Mouse (Mus musculus) CH12.LX (cell line): ENCODE measurements around the gene Jmjd8. TPM values are rescaled to one million over a fixed set of nuclear protein-coding genes. Genes with fewer than 3 reads are reported as not detected.

ENCODE experiments used
- DNase-seq: peaks from one replicate; pipeline ENCODE4 v3.0.0-alpha.2; 2013; ENCODE audit errors: extremely low read depth
- H3K27ac ChIP-seq: 2 replicates; pipeline ENCODE4 v1.5.1; 2012; ENCODE audit warnings: low read depth, mild to moderate bottlenecking, control low read depth, moderate library complexity; ENCODE audit not compliant: insufficient read depth
- H3K27me3 ChIP-seq: replicated peaks from 2 replicates; pipeline ENCODE3; 2012; ENCODE audit warnings: inconsistent platforms
- H3K36me3 ChIP-seq, 2 experiments: replicated peaks in 1 of 2; 2 replicates each; pipeline versions ENCODE3 to v1.6.1; 2012; ENCODE audit warnings: inconsistent platforms in 1 of 2, low read length in 1 of 2, mild to moderate bottlenecking in 1 of 2, mixed read lengths in 1 of 2, moderate library complexity in 1 of 2; ENCODE audit not compliant: control insufficient read depth in 1 of 2, insufficient read depth in 1 of 2
- H3K4me1 ChIP-seq, 2 experiments: 2 replicates each; pipeline ENCODE4 v1.6.1; 2012; ENCODE audit warnings: inconsistent platforms in 1 of 2, moderate library complexity in 1 of 2; ENCODE audit not compliant: insufficient read depth in 2 of 2, control insufficient read depth in 1 of 2
- H3K4me2 ChIP-seq: 2 replicates; pipeline ENCODE4 v1.6.1; 2012; ENCODE audit warnings: low read depth, mild to moderate bottlenecking, control low read depth; ENCODE audit not compliant: poor library complexity, insufficient read depth, severe bottlenecking
- H3K4me3 ChIP-seq, 3 experiments: fragments of 150-350 bp in 1 of 3; sonication (generic) in 1 of 3; replicated peaks in 1 of 3; 2 replicates each; pipeline versions ENCODE3 to v1.5.1; 2011 to 2012; ENCODE audit warnings: low read depth in 2 of 3, low read length in 2 of 3, mild to moderate bottlenecking in 2 of 3, moderate library complexity in 2 of 3, control low read depth in 1 of 3, improper control_type of control experiment in 1 of 3, inconsistent platforms in 1 of 3, mixed read lengths in 1 of 3; ENCODE audit not compliant: poor library complexity in 1 of 3
- H3K79me2 ChIP-seq: replicated peaks from 2 replicates; pipeline ENCODE4 v1.6.1; 2012; ENCODE audit warnings: mild to moderate bottlenecking, moderate library complexity; ENCODE audit not compliant: control insufficient read depth, poor library complexity, insufficient read depth, severe bottlenecking; ENCODE audit errors: extremely low read depth
- H3K9ac ChIP-seq: 2 replicates; pipeline ENCODE4 v1.6.1; 2012; ENCODE audit warnings: low read depth, mild to moderate bottlenecking, control low read depth, moderate library complexity; ENCODE audit not compliant: insufficient read depth
- H3K9me3 ChIP-seq: replicated peaks from 2 replicates; pipeline ENCODE3; 2012; ENCODE audit warnings: low read length, inconsistent platforms, mixed read lengths
- CHD1 ChIP-seq: IDR thresholded peaks from 2 replicates; pipeline ENCODE4 v1.6.1; 2012; ENCODE audit warnings: low read depth, low read length, improper control_type of control experiment, inconsistent platforms
- CTCF ChIP-seq, 2 experiments: IDR thresholded peaks in 1 of 2; conservative IDR thresholded peaks in 1 of 2; 2 replicates each; pipeline ENCODE4 v1.5.1; 2011 to 2012; ENCODE audit warnings: low read depth in 2 of 2, low read length in 2 of 2, improper control_type of control experiment in 1 of 2, inconsistent platforms in 1 of 2, mild to moderate bottlenecking in 1 of 2, moderate library complexity in 1 of 2
- E2F4 ChIP-seq: IDR thresholded peaks from 2 replicates; pipeline ENCODE4 v1.6.1; 2011; ENCODE audit warnings: low read depth, low read length, improper control_type of control experiment; ENCODE audit not compliant: insufficient replicate concordance
- ELF1 ChIP-seq: IDR thresholded peaks from 2 replicates; pipeline ENCODE4 v1.6.1; 2014; ENCODE audit warnings: low read depth, mild to moderate bottlenecking, inconsistent platforms, low read length, improper control_type of control experiment
- GABPA ChIP-seq: IDR thresholded peaks from 2 replicates; pipeline ENCODE4 v1.6.1; 2012; ENCODE audit warnings: low read depth, low read length, improper control_type of control experiment, inconsistent platforms; ENCODE audit not compliant: insufficient replicate concordance
- IRF4 ChIP-seq: IDR thresholded peaks from 2 replicates; pipeline ENCODE4 v1.6.1; 2014; ENCODE audit warnings: low read depth, mild to moderate bottlenecking, inconsistent platforms, low read length, improper control_type of control experiment
- MAZ ChIP-seq: IDR thresholded peaks from 2 replicates; pipeline ENCODE4 v1.6.1; 2012; ENCODE audit warnings: low read depth, mild to moderate bottlenecking, inconsistent platforms, low read length, improper control_type of control experiment, moderate library complexity
- MXI1 ChIP-seq: IDR thresholded peaks from 2 replicates; pipeline ENCODE4 v1.6.1; 2011; ENCODE audit warnings: mild to moderate bottlenecking, low read depth, low read length, improper control_type of control experiment
- NELFE ChIP-seq: IDR thresholded peaks from 2 replicates; pipeline ENCODE4 v1.6.1; 2011; ENCODE audit warnings: low read depth, low read length, improper control_type of control experiment
- NRF1 ChIP-seq: IDR thresholded peaks from 2 replicates; pipeline ENCODE4 v1.6.1; 2014; ENCODE audit warnings: low read depth, mild to moderate bottlenecking, inconsistent platforms, low read length, improper control_type of control experiment, moderate library complexity
- POLR2A ChIP-seq: IDR thresholded peaks from 2 replicates; pipeline ENCODE4 v1.6.1; 2011; ENCODE audit warnings: low read depth, mild to moderate bottlenecking, improper control_type of control experiment, low read length
- RAD21 ChIP-seq: IDR thresholded peaks from 2 replicates; pipeline ENCODE4 v1.6.1; 2011; ENCODE audit warnings: low read depth, mild to moderate bottlenecking, low read length, improper control_type of control experiment, moderate library complexity
- USF1 ChIP-seq: IDR thresholded peaks from 2 replicates; pipeline ENCODE4 v1.6.1; 2014; ENCODE audit warnings: low read depth, mild to moderate bottlenecking, inconsistent platforms, low read length, improper control_type of control experiment
- USF2 ChIP-seq: conservative IDR thresholded peaks from 2 replicates; pipeline ENCODE4 v1.6.1; 2011; ENCODE audit warnings: low read depth, low read length, improper control_type of control experiment
- ZNF384 ChIP-seq: IDR thresholded peaks from 2 replicates; pipeline ENCODE4 v1.6.1; 2012; ENCODE audit warnings: low read depth, low read length, improper control_type of control experiment, inconsistent platforms
- dilution Hi-C: fragments of 300-500 bp; cut with MboI; formaldehyde crosslinking; loops from 2 replicates; pipeline ENCODE4 v1.14.3; 2020; ENCODE audit warnings: low sequenced_read_pairs; ENCODE audit not compliant: extremely low pct_unique_long_range_greater_than_20kb, extremely low pct_ligation_motif_present
- in situ Hi-C: fragments of 300-500 bp; cut with MboI; formaldehyde crosslinking; loops from 3 replicates; pipeline ENCODE4 v1.14.3; 2019; ENCODE audit warnings: low sequenced_read_pairs, low pct_ligation_motif_present, low pct_unique_long_range_greater_than_20kb, mixed read lengths
- polyA plus RNA-seq: library from polyadenylated mRNA; unstranded; fragments of >175 nt; gene quantifications from 2 replicates; pipeline ENCODE4 v1.2.1, GENCODE M21; 2012; ENCODE audit warnings: low read depth; ENCODE audit not compliant: insufficient read length
- total RNA-seq, 2 experiments: library from RNA; depleted of rRNA; stranded (reverse); fragments of 300-350 nt in 1 of 2; fragments of >200 nt in 1 of 2; gene quantifications; 2 replicates each; pipeline ENCODE4 v1.2.3; 2012 to 2014

The Jmjd8 gene
- total and polyA plus RNA-seq, 3 experiments, result 4.8 to 8.3 (median 7.7) TPM

DNA sequence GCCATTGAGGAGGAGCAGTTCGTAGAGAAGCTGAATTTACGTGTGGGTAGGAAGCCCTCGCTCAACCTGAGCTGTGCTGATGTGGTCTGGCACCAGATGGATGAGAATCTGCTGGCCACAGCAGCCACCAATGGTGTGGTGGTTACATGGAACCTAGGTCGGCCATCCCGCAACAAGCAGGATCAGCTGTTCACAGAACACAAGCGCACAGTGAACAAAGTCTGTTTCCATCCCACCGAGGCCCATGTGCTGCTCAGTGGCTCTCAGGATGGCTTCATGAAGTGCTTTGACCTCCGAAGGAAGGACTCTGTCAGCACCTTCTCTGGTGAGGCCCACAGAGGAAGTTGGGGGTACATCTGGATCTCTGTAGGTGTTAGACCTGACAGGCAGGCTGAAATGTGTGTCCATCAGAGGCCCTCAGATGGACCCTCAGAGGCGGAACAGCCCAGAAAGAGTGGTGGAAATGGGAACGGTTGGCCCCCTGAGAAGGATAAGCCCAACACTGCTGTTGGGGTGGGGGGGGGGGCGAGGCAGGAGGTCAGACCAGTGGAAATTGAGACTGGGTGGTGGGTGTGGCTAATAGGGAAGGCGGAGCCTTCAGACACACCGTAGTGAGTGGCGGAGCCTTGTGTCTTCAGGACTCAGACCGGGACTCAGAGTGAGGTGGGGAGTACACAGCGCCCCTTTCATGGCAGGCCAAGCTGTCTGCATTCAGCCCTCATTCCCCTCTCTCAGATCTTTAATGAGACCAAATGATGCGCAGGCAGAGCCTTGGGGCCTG lies 4.1 kb upstream of the Jmjd8 start:
- H3K4me3 ChIP-seq, result peak overlapping the region; percentile 85 to 89 (median 85)
- peaks cover 29% of the 10 kb centered on the region for H3K27me3 ChIP-seq
- in situ Hi-C loops, result no loop called here
- peak overlapping the region; percentile 91 for H3K9ac ChIP-seq
- H3K4me2 ChIP-seq, result peak overlapping the region; percentile 85
- DNase-seq, result peak; percentile 55
- no peaks in the 10 kb centered on the region for H3K79me2 ChIP-seq
- H3K9me3 ChIP-seq, result no peaks in the 10 kb centered on the region
- TF ChIP-seq ELF1 (no peak), ZNF384 (no peak), NRF1 (no peak), NELFE (no peak)
- dilution Hi-C loops, result no loop called here
- H3K27ac ChIP-seq, result no peak overlapping the region
- H3K36me3 ChIP-seq, result peaks cover 32 to 46% of the 10 kb centered on the region in 2 experiments
- peaks cover 25 to 43% of the 10 kb centered on the region in 2 experiments for H3K4me1 ChIP-seq

DNA sequence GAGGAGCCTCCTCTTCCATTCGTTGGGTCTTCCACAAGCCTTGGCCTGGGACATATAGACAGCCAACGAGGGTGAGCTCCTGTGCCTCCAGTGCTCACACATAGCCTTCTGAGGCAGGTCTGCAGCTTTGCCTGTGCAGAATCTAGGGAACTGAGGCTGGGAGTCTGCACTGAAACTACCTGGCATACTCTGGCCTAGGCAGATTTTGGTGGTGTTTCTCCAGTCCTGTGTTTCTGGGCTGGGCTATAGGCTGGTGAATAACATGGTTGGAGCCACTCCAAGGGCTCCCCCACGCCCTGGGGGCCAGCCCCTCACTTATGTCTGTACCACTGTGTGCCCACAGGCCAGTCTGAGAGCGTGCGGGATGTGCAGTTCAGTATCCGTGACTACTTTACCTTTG lies 3.4 kb upstream of the Jmjd8 start:
- dilution Hi-C loops, result no loop called here
- TF ChIP-seq POLR2A (no peak), E2F4 (no peak), MXI1 (no peak), ZNF384 (no peak), CHD1 (no peak), USF1 (no peak), RAD21 (no peak), IRF4 (no peak), MAZ (no peak), USF2 (no peak), GABPA (no peak), CTCF (conservative IDR thresholded peaks at IDR 0.05 in 1 of 2, IDR thresholded peaks at IDR 0.05 in 1 of 2; ENCODE audit: low read depth in 2 of 2, low read length in 2 of 2) (no peak)
- TF ChIP-seq, all 38 proteins: peak for 0
- no peak overlapping the region for H3K9ac ChIP-seq
- H3K27me3 ChIP-seq, result peaks cover 21% of the 10 kb centered on the region
- in situ Hi-C loops, result no loop called here
- DNase-seq, result no peak
- peak overlapping the region; percentile 85; the same call in 1 of the 2 replicates for H3K4me2 ChIP-seq
- no peaks in the 10 kb centered on the region for H3K79me2 ChIP-seq
- H3K36me3 ChIP-seq, result peaks cover 36 to 53% of the 10 kb centered on the region in 2 experiments
- peak overlapping the region in 1 of 3 experiments; percentile 10 for H3K4me3 ChIP-seq
- H3K27ac ChIP-seq, result no peak overlapping the region
- no peaks in the 10 kb centered on the region for H3K9me3 ChIP-seq
- peaks cover 19 to 43% of the 10 kb centered on the region in 2 experiments for H3K4me1 ChIP-seq
